Mouse (Mus musculus): ENCODE results near the gene Ccdc169.

- TF ChIP-seq GATA1 (IDR thresholded peaks at IDR 0.05; ENCODE audit: borderline replicate concordance, low read length) (no peak), FLI1 (IDR thresholded peaks at IDR 0.05; ENCODE audit: low read length) (no peak)
These were observed 69.3 kb downstream of the Ccdc169 start for GRCm38 (mm10) chr3:55206413-55206812.

Measured in megakaryocyte, embryonic 14.5 days (primary cell).